Mouse (Mus musculus) gastrocnemius, postnatal 4 days (tissue): ENCODE measurements at regions not wholly inside any gene's neighbourhood (a gene's known extent, or its start where the extent isn't known, plus 50 kb on each side); places are given as distances from the start of the nearest gene placed in this dataset.
"Not testable (repeated sequence)": the region's sequence is repeated elsewhere in the genome, so short reads cannot be mapped to it uniquely, and the experiment has no call there.

ENCODE experiments used
- DNase-seq, 2 experiments: peaks; one replicate each; pipeline ENCODE4 v3.0.0; 2021 to 2022; ENCODE audit warnings: low spot score in 2 of 2, mixed read lengths in 2 of 2

DNA sequence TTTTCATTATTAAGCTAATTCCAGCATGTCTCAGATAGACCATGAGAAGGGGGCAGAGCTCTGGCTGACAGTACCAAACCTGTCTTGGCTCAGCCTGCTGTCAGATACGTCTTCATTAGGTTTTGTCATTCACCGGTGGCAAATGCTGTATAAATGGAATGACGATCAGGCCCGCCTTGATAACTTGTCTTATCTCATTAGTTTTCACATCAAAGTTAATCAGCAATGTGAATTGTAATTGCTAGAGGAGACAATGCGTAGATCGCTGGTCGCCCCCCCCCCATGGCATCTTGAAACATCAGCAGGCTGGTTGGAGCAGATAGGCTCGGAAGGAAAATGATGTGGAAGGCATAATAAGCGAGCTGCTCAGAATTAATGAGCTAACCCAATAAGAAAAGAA lies 132.5 kb upstream of the Kiz start:
- DNase-seq, result no peak

DNA sequence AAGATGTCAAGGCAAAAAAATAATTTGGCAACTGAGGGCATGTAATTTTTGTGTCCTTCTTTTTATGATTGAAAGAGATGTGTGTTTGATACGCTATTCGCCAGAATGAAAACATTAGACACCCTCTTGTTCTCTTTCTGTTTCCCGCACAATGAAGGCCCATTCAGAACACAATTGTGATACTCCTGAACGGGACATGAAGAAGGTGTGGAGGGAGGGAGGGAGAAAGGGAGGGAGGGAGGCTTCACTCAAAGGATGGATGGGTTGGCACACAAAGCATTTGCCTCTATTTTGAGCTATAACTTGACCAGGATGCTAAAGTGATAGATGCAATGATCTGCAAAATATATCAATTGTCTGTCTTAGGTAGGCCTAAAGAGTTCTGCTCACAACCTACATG lies 132.0 kb upstream of the Kiz start:
- DNase-seq, result no peak

DNA sequence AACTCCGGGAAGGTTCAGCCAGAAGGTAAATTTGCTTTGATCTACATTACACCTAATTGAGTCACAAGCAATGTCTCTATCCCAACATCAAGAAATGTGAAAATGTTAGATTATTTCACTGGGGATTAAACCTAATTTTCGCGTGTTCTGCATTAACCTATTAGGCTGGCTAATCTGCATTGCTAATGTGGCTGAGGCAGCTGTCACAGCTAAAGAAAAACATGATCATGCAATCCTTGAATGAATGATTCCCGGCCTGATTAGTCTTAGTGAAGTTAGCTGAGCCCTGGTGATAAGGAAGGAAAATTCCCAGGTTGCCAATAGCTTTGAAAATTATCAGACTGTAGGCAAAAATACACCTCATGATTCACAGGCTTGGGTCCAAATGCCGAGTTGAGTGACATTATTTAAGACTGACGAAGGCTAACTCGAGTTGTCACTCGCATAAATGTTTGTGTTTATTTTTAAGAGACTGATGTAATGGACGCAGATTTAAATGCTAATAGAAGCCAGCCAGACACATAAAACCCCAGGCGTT lies 131.5 kb upstream of the Kiz start:
- no peak for DNase-seq

DNA sequence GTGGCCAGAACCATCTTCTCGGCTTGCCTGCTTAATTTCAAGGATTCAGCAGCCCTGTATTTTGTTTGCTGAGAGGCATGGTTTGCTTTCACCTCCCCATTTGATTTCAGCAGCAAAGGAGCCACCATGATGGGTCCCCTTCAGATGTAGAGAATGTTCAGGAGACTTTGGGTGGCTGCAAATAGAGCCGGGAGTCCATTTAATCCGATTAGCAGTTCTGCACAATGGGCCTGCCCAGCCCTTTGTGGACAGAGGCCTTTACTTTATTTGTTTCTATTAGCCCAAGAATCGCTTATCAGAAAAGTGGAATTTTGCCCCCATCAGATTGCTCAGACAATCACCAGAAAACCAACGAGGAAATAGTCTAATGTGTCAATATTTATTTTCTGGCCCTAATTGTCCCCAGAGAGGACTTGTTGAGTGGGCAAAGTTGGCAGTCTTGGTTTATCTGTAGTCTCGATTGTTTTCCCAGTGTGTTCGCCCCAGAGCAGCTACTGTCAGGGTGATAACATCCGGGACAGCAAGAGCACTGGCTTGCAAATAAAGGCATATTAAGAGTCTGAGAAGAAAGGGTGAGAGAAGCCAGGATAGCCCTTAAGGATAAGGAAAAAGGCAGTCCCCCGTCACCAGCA lies 130.6 kb upstream of the Kiz start:
- DNase-seq, result no peak

DNA sequence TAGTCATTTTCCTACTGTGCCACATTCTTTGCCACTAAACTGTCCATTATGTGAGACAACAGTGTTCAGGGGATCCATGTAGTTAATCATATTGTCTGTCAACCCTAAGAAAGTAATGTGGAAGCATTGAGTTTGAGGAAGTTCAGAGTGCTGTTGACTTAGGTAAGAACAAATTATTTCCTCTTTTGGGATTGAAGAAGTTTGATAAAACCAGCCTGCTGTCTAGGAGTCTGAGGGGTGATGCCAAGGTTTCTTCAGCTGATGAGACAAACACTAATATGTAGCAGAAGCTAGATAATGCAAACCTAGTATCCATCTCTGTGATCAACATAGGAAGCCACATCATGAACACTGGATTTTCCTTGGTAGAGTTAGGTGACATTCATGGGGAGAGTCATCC lies 127.0 kb upstream of the Kiz start:
- no peak for DNase-seq

DNA sequence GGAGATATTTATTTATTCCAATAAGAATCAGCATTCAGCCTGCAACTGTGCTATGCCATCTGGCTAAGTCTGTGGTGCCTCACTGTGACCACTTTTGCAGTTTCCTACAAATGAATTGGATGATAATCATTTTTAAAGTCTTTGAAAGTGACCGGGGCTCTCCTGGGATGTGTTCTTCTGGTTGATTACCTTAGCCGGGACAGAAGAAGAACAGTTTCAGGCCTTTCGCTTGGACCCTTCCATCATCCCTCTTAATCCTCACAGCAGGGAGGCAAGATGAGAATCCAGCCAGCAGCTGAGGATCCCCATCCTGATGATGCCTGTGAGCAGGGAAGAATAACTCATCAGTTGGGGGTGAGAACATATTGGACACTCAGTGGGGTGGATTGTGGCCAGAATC lies 124.6 kb upstream of the Kiz start:
- DNase-seq, result no peak

DNA sequence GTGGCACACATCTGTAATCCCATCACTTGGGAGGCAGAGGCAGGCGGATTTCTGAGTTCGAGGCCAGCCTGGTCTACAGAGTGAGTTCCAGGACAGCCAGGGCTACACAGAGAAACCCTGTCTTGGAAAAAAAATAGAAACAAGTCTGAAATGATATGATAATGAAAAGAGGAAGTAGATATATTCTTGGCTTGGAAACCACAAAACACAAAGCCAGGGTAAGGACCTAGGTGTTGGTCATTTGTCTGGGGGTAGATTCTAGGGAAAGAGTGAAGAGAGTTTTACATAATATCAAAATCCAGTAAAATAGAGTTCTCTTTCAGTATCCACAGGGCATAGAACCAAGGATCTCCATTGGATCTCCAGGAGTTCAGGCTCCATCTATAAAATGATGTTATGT lies 122.8 kb upstream of the Kiz start:
- DNase-seq, result not testable (repeated sequence)

DNA sequence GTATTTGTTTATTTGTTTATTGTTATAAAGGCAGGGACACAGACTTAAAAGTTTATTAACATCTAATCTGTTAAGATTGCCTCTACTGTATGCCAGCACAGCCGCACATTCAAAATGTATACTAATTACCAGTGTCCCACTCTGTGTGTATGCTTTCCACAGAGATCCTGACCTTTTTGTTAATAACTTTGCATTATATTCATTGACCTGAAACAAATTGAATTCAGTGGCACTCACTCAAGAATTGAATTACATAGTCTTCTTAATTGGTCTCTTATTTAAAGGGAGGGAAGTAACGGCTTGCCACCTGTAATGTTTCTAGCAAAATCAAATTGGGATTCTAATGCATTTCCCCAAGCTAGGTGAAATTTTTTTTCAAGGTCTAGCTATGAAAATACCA lies 111.3 kb upstream of the Kiz start:
- no peak for DNase-seq

DNA sequence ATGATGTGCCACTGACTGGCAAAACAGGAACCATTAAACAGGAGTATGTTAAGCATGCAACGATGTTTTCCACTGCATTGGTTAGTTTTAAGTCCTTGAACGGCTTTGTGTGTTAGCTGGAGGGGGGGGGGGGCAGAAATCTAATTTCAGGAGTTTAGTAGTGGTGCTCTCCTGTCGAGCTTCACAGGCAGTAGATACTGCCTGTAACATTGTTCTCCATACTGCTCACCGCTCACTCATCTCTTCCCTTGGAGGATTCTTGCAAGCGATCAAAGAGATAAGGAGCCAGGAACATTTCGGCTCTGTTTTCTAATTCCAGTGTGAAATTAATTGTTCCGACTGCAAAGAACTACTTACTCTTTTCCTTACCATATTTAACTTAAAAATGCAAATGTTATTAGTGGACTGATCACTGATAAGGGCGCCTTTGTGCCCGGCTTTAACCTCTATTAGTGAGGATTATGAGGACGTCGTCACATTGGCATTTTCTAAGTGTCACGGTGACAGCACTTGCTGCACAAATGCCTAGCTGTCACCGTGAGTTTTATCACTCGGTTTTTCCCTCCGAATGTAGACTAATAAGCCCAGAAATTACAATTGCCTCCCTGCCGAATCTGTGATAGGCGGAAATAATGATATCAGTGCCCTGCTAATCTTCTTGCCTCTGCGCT lies 110.5 kb upstream of the Kiz start:
- DNase-seq, result no peak

DNA sequence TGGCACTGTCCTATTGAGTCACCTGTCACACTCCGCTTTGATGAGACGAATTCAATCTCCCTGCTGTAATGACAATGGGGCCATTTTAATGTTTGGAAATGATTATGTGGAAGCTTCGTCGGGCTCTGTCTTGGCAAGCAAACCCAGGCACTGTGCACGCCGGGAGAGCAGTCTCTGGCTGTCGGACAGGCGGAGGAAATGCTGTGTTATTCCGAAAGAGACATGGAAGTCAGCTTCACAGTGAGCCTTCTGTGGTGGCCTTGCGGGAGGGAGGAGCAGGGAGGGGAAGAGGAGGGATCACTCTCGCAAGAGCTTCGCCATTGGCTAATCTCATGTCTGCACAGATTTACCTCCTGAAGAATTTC lies 110.0 kb upstream of the Kiz start:
- no peak for DNase-seq

DNA sequence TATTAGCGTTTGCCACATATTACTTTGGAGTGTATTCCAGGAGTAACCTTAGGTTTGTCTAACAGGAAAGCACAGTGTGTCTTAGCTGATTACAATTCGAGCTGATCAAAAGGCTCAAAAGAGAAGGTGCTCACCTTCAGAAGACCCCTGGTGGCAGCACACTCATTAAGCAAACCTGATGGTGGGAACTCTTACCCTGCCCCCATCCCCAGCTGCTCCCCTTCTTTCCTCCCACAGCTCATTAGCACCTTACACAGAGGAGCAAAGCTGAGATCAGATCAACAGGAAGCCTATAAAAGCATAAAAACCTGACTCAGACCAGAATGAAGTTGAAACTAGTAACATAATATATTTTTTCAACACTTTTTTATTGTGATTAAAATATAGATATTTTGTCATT lies 101.7 kb upstream of the Kiz start:
- DNase-seq, result no peak

DNA sequence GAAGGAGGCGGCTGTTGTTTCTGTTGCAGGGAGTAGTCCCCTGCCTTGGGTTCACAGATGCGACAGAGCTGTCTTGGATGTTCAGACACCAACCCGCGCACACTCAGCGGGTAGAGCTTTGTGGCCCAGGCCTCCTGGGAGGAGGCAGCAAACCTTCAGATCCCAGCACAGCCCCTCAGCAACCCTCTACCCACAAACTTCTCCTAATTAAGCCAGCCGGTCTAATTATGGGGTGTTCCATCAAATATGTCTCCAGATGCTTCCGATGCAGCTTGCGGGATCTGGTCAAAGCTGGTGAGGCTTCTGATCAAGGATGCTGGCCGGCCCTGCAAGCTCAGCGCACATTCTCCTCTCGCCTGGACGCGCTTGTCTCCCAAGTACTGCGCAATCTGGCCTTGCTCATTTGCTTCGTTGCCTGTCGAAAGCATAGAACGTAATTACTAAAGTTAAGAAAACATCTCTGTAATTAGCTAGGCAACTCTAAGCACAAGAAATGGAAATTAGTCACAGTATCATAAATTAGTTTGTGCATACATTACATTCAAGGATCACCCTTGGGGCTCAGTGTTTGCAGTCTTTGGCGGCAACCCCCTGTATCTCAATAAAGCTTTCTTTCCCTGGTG lies 92.0 kb upstream of the Kiz start:
- DNase-seq, result no peak

DNA sequence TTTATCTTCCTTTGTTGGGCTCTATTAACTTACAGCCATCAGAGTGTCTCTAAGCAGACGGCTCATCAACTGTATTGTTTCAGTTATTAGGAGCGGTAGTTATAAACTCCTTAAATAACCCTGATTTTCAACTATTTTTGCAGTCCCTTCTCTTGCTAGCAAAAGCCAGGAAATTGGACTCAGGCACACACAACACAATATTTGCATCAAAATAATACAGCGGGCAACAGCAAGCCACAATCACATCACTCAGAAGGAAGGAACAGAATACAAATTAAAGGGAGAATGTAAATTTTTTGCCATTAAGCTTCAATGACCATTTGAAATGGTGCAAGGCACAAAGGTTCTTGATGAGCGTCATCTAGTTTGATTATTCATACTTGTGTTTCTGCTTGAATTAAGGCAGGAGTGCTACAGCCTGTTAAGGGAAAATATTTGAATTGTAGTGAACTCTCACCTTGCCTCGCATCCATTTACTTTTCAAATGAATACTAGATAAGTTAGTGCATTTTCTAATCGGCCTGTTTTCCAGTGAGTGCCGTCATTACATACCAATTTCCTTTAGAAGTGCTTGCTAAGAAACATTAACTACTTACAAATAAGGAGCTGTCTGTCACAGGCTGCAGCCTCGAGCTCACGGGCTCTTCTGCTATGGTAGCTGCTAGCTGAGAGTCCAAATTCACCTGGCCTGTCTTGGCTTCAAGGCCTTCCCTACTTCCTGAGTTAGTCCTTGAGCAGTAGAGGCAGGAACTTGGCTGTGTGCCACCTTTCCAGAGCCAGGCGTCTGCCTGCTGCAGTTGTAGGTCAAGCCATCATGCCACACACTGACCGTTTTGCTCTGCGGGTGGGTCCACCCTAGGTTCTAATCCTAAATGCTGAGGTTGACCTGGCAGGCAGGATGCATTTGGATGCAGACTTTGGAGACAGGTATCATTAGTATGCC lies 91.1 kb upstream of the Kiz start:
- no peak for DNase-seq

DNA sequence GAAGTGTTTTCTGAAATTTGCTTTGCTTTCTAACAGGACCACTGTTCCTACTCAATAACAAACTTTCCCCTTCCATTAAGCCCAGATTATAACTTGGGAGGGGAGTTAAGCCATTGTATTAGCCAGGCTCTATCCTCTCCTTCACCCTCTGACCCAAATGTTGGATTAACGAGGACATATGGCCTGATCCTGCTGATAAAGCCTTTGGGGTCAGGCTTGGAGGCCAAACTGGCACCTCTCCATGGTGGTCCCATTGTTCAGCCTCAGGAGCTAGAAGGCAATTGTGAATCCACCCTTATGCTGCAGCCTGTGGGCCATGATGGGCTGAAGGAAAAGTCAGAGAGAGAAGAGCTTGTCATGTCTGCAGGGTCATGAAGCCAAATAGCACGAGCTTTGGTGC lies 80.8 kb upstream of the Kiz start:
- DNase-seq, result no peak

DNA sequence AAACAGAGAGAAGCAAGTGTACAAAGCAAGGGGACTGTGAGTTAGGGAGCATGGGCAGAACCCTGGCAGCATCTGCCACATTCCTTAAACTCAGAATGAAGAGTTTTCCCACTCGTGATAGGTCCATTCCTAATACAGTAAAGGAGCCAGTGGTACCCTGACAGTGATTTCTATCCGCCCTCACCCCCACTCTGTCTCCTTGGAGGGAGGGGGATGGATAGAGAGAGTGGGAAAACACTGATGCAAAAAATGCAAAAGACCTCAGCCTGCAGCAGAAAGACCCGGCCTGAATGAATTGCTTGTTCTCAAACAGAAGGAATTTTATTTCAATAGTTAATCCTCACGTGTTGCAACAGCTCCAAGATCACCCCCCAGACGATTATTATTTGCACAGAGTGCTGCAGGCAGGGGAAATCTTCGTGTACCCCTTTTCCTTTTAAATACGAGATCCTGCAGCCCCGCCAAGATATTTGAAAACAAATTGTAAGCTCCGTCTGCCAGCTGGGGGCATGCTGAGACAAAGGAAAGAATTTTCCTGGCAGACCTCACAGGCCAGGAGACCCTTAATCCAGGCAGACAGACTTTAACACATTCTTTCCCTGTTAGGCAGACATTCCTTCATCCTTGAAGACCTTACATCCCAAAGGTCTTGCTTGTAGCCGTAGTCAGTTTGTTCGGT lies 68.4 kb upstream of the Kiz start:
- no peak for DNase-seq

DNA sequence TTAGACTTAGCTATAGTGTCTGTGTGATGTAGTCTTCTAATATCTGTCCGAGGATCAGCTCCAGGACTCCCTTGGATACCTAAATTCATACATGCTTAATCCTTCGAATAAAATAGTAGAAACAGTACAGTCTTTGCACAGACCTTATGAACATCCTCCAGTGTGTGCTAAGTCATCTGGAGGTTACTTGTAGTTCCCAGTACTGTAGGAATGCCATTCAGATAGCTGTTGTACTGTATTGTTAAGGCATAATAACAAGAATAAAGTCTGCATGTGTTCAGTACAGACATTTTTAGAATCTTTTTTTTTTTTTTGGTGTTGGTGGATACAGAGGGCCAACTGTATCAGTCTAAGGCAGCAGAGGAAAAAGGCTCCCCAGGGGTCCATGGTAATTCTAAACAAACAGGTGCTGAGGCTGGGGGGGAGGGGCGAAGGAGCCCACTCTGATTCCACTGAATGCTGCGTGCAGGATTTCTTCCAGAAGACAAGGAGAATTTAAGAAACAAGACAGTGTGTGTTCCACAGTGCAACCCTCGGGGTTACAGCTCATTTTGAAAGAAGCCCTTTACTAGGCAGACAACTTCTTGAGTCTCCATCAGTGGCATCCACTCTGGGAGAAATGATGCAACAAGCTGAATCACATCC lies 67.7 kb upstream of the Kiz start:
- no peak for DNase-seq

DNA sequence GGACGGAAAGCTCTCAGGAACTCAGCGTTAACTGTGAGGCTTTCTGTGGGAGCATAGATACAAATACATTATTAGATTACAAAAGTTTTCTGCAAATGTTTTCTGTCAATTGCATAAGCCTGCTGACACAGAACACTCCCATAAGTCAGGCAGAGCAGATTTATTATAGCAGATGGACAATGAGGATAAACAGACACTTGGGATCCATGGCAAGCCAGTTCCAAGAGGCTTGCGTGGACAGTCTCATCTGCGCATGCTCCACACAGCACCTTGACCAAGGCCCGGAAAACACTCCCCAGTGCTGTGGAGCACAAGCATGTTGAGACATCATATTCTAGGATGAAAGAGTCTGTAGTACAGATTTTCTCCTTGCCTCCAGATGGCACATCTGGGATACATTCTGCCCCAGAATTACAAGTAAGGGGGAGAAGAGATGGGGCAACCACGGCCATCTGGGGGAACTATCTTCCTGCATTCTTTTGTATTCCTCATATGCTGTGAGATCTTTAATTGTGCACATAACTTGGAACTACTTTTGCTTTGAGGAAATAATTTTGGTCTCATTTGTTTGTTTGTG lies 62.7 kb upstream of the Kiz start:
- DNase-seq, result no peak

DNA sequence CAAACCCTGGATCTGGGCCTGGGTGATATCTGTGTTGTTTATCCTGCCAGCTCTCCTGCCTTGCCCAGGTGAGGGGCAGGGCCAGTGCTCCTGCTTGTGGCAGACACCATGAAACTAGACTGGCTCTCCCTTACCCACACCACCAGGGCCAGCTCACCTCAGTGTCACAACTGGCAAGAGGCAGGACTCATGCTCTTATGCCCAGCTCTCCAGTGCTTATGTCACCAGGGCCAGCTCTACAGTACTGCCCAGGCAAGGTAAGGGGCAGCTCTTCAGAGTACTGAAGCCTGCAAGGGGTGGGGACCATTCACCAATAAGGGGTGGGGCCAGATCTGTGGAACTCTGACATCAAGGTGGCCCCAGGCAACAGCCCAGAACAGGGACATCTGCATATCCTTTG lies 52.7 kb upstream of the Kiz start:
- no peak for DNase-seq
